Mouse (Mus musculus) right cerebral cortex, postnatal 4 days (tissue): Measurements from ENCODE around the gene Itgb3bp.

Experiments used
- DNase-seq: peaks from one replicate; pipeline ENCODE4 v3.0.0-alpha.2; 2022

Gene Itgb3bp

GRCm38 (mm10) chr4:99715783-99716416, 213.7 kb downstream of the Itgb3bp start:
- DNase-seq, result no peak
